In the genomic region with DNA sequence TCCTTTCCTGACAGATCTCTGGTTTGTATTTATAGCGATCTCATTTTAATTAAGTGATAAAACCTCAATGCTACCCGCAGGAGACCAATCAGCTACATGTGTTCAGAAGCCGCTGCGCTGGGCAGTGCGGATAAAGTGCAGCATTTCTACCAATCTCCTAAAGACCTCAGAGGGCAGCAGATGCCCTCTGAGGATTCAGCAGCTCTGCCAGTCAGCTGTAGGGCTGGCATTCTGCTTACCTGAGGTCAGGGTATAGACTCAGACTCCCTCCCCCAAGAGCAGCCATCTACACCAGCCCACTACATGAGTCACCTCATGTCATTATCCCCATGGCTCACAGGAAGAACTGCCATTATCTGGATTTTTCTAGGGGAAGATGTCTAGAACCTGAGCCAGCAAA, we compare ENCODE assay signal across 13 mouse cellular contexts. TPM values are rescaled to one million over a fixed set of nuclear protein-coding genes. Genes with fewer than 3 reads are reported as not detected.
DNase-seq lines count a peak whose midpoint lies in the region; ATAC-seq and TF ChIP-seq lines count a peak whose summit lies in the region.
"Had no signal": no experiment of that assay in that cellular context is flagged by ENCODE, and none has a peak within 500 bp of the region (broad histone marks: within the 10 kb centered on the region; RNA-seq: fewer than 3 reads in every experiment).

No protein-coding gene starts in this region.

- ATAC-seq in forebrain, postnatal 0 days: no peak
- ATAC-seq in neural tube, embryonic 13.5 days (ENCODE audit: low read depth): peak; percentile 61; the same call in 1 of the 2 replicates

- TF ChIP-seq CTCF in left cerebral cortex, adult 2 months (IDR thresholded peaks at IDR 0.05): no peak
- TF ChIP-seq CTCF in cortical plate, adult 2 months (IDR thresholded peaks at IDR 0.05; ENCODE audit: extremely low read depth, insufficient read depth, low read length): no peak
- no peak; the same call in 1 of the 2 replicates for TF ChIP-seq CTCF in forebrain, postnatal 0 days (IDR thresholded peaks at IDR 0.05; ENCODE audit: low read depth)

- no peak overlapping the region for H3K4me2 ChIP-seq in forebrain, postnatal 0 days (ENCODE audit: low read depth)
- no peak overlapping the region for H3K4me2 ChIP-seq in neural tube, embryonic 13.5 days

- DNase-seq in left cerebral cortex, adult 2 months (ENCODE audit: extremely low spot score in 1 of 2, low spot score in 2 of 2): no peak
- no peak for DNase-seq in left cerebral cortex, postnatal 4 days
- no peak for DNase-seq in forebrain, postnatal 0 days
- no peak for DNase-seq in spleen, postnatal 14 days (ENCODE audit: low spot score in 2 of 2)
- no peak for DNase-seq in gastrocnemius, postnatal 10 days
- DNase-seq: heart, adult 18-20 months; kidney, adult 9 months; thymus, postnatal 25 days had no signal

- WGBS in forebrain, postnatal 0 days: 73% methylated on average over 5 of the region's 5 CpGs
- WGBS in neural tube, embryonic 13.5 days: 78% methylated on average over 5 of the region's 5 CpGs

- 0 out of 2 replicates have a peak overlapping the region, but pooled peaks have one; percentile 10 for H3K9ac ChIP-seq in forebrain, postnatal 0 days
- no peak overlapping the region for H3K9ac ChIP-seq in neural tube, embryonic 13.5 days

- no peaks in the 10 kb centered on the region for H3K9me3 ChIP-seq in forebrain, postnatal 0 days (ENCODE audit: low read length)
- no peaks in the 10 kb centered on the region for H3K9me3 ChIP-seq in neural tube, embryonic 13.5 days

- intact Hi-C loops in left cerebral cortex, adult 2 months (cut with DNase I): no loop called here
- intact Hi-C loops in left cerebral cortex, postnatal 4 days (cut with DNase I): no loop called here

- H3K36me3 ChIP-seq in forebrain, postnatal 0 days (ENCODE audit: insufficient read depth): no peaks in the 10 kb centered on the region
- H3K36me3 ChIP-seq in neural tube, embryonic 13.5 days: no peaks in the 10 kb centered on the region

- no peak for TF ChIP-seq POLR2A in cortical plate, adult 2 months (IDR thresholded peaks at IDR 0.05; ENCODE audit: extremely low read depth, insufficient read depth, low read length)

- H3K4me1 ChIP-seq in cortical plate, adult 2 months (ENCODE audit: control insufficient read depth, insufficient read depth, low read length): no peaks in the 10 kb centered on the region; the same call in 1 of the 2 replicates
- H3K4me1 ChIP-seq in forebrain, postnatal 0 days (ENCODE audit: insufficient read depth): peaks cover 4% of the 10 kb centered on the region; the same call in 1 of the 2 replicates
- peaks cover 16% of the 10 kb centered on the region for H3K4me1 ChIP-seq in neural tube, embryonic 13.5 days (replicated peaks)

- no peak overlapping the region for H3K4me3 ChIP-seq in left cerebral cortex, adult 2 months
- H3K4me3 ChIP-seq in cortical plate, adult 2 months (ENCODE audit: insufficient read depth, low read length): no peak overlapping the region
- H3K4me3 ChIP-seq in forebrain, postnatal 0 days (ENCODE audit: low read depth, low read length): no peak overlapping the region
- no peak overlapping the region for H3K4me3 ChIP-seq in neural tube, embryonic 13.5 days

- H3K27me3 ChIP-seq in forebrain, postnatal 0 days (ENCODE audit: insufficient read depth, low read length): no peaks in the 10 kb centered on the region
- no peaks in the 10 kb centered on the region for H3K27me3 ChIP-seq in neural tube, embryonic 13.5 days

- peak overlapping the region; percentile 45 for H3K27ac ChIP-seq in left cerebral cortex, adult 2 months
- H3K27ac ChIP-seq in cortical plate, adult 2 months (ENCODE audit: insufficient read depth, low read length): peak overlapping the region; percentile 2; the same call in 1 of the 2 replicates
- H3K27ac ChIP-seq in forebrain, postnatal 0 days (ENCODE audit: low read depth, low read length): no peak overlapping the region; the same call in 1 of the 2 replicates
- no peak overlapping the region for H3K27ac ChIP-seq in neural tube, embryonic 13.5 days (replicated peaks)

RNA-seq across cellular contexts. Expression of a gene that starts 39.6 kb away (rescaled TPM):
- total RNA-seq in left cerebral cortex, adult 2 months (2021): not detected
- total RNA-seq in left cerebral cortex, postnatal 4 days (2021): not detected
- polyA plus RNA-seq in cortical plate, adult 2 months (2012; rRNA removed): not detected in 2 replicates
- 0.14 TPM in 1 of 2 replicates, not detected in the other for total RNA-seq in forebrain, postnatal 0 days (2014; rRNA removed)
- not detected in 2 replicates for polyA plus RNA-seq in forebrain, postnatal 0 days (2015; fragmentation: Nextera tagmentation; extraction: Ambion mirVana)
- polyA plus RNA-seq in neural tube, embryonic 13.5 days (2015; fragmentation: Nextera tagmentation; extraction: Ambion mirVana): 0.17 and 0.19 TPM in 2 replicates
- total RNA-seq in gastrocnemius, postnatal 10 days (2021): 100 to 1,000 TPM; 318 to 430 TPM
- total RNA-seq: adrenal gland, postnatal 14 days; hematopoietic stem cell, adult 5-6 weeks had no signal
- polyA plus RNA-seq: liver, adult 2 months had no signal

Comparison
In these comparisons a context has a peak if more than half of its experiments do, and no peak if none do; other contexts are left out.
1. H3K27ac ChIP-seq: peak in left cerebral cortex, adult 2 months (single experiment) and cortical plate, adult 2 months (single experiment); none in forebrain, postnatal 0 days (single experiment) and neural tube, embryonic 13.5 days (single experiment).
2. RNA of a gene that starts 39.6 kb away (total RNA-seq): 318 to 430 TPM in gastrocnemius, postnatal 10 days; 0.14 TPM in forebrain, postnatal 0 days, not detected in left cerebral cortex, postnatal 4 days and not detected in left cerebral cortex, adult 2 months; every median in the first group is over 100 times any median in the second.